13 mouse cellular contexts compared by ENCODE assay signal in genomic region chr16:92139386-92140261, GRCm38 (mm10).
DNase-seq lines count a peak whose midpoint lies in the region; ATAC-seq and TF ChIP-seq lines count a peak whose summit lies in the region.
"Had no signal": no experiment of that assay in that cellular context is flagged by ENCODE, and none has a peak within 500 bp of the region (broad histone marks: within the 10 kb centered on the region; RNA-seq: fewer than 3 reads in every experiment).

No protein-coding gene starts in this region.

- 33% methylated on average over 15 of the region's 15 CpGs for WGBS in forebrain, embryonic 15.5 days
- 42% methylated on average over 15 of the region's 15 CpGs for WGBS in neural tube, embryonic 11.5 days

- H3K9me3 ChIP-seq in forebrain, embryonic 15.5 days, result no peaks in the 10 kb centered on the region
- no peaks in the 10 kb centered on the region for H3K9me3 ChIP-seq in neural tube, embryonic 11.5 days (ENCODE audit: control insufficient read depth, low read length)

- intact Hi-C loops in left cerebral cortex, adult 2 months (cut with DNase I), result no loop called here
- intact Hi-C loops in left cerebral cortex, postnatal 4 days (cut with DNase I), result no loop called here

- no peak overlapping the region for H3K4me3 ChIP-seq in left cerebral cortex, adult 2 months
- H3K4me3 ChIP-seq in forebrain, embryonic 15.5 days, result no peak overlapping the region
- H3K4me3 ChIP-seq in neural tube, embryonic 11.5 days (ENCODE audit: low read depth, low read length), result no peak overlapping the region
- H3K4me3 ChIP-seq: megakaryocyte, embryonic 14.5 days had no signal

- peaks cover 16% of the 10 kb centered on the region for H3K4me1 ChIP-seq in forebrain, embryonic 15.5 days
- peaks cover 11% of the 10 kb centered on the region for H3K4me1 ChIP-seq in neural tube, embryonic 11.5 days (ENCODE audit: control insufficient read depth, insufficient read depth, low read length)
- H3K4me1 ChIP-seq: megakaryocyte, embryonic 14.5 days had no signal

- H3K4me2 ChIP-seq in forebrain, embryonic 15.5 days (replicated peaks), result no peak overlapping the region
- no peak overlapping the region for H3K4me2 ChIP-seq in neural tube, embryonic 11.5 days (ENCODE audit: low read depth)

- no peak for DNase-seq in left cerebral cortex, adult 2 months (ENCODE audit: extremely low spot score in 1 of 2, low spot score in 2 of 2)
- no peak for DNase-seq in left cerebral cortex, postnatal 4 days
- peak; percentile 60 for DNase-seq in embryo, embryonic 10.5 days (ENCODE audit: low spot score)
- peak; percentile 53 for DNase-seq in neural tube, embryonic 11.5 days (ENCODE audit: low spot score)
- DNase-seq in yolk sac, embryonic 10.5 days (ENCODE audit: low spot score), result no peak
- no peak for DNase-seq in natural killer cell, adult 2 months (ENCODE audit: low spot score in 2 of 2)
- DNase-seq in left cerebral cortex, adult 9 months (ENCODE audit: low spot score in 2 of 2), result no peak
- DNase-seq: cerebellum, postnatal 36 days; kidney, adult 18-20 months; right cerebral cortex, postnatal 4 days; thymus, postnatal 25 days had no signal

- no peak for TF ChIP-seq CTCF in left cerebral cortex, adult 2 months (IDR thresholded peaks at IDR 0.05)

- H3K27me3 ChIP-seq in forebrain, embryonic 15.5 days, result no peaks in the 10 kb centered on the region
- no peaks in the 10 kb centered on the region for H3K27me3 ChIP-seq in neural tube, embryonic 11.5 days (ENCODE audit: control insufficient read depth, insufficient read depth, low read length)

- ATAC-seq in forebrain, embryonic 15.5 days (replicated peaks), result no peak
- no peak for ATAC-seq in neural tube, embryonic 11.5 days (ENCODE audit: insufficient read depth, low FRiP score, low TSS enrichment)

- no peak overlapping the region for H3K9ac ChIP-seq in forebrain, embryonic 15.5 days (replicated peaks)
- H3K9ac ChIP-seq in neural tube, embryonic 11.5 days (ENCODE audit: low read length), result no peak overlapping the region

- H3K36me3 ChIP-seq in forebrain, embryonic 15.5 days, result no peaks in the 10 kb centered on the region
- no peaks in the 10 kb centered on the region for H3K36me3 ChIP-seq in neural tube, embryonic 11.5 days (ENCODE audit: control insufficient read depth, insufficient read depth, low read length)

- H3K27ac ChIP-seq in left cerebral cortex, adult 2 months, result peak overlapping the region; percentile 69
- 0 out of 2 replicates have a peak overlapping the region, but pooled peaks have one; percentile 19 for H3K27ac ChIP-seq in forebrain, embryonic 15.5 days (replicated peaks)
- peak overlapping the region; percentile 58 for H3K27ac ChIP-seq in neural tube, embryonic 11.5 days (ENCODE audit: low read depth, low read length)

Comparison
In these comparisons a context has a peak if more than half of its experiments do, and no peak if none do; other contexts are left out.
1. DNase-seq: peak in embryo, embryonic 10.5 days (single experiment) and neural tube, embryonic 11.5 days (single experiment); none in left cerebral cortex, adult 2 months (0 of 2), left cerebral cortex, postnatal 4 days (single experiment), yolk sac, embryonic 10.5 days (single experiment), natural killer cell, adult 2 months (0 of 2) and left cerebral cortex, adult 9 months (0 of 2).
2. H3K27ac ChIP-seq: peak in every context shown above with its lines; median percentile 69 in left cerebral cortex, adult 2 months; 58 in neural tube, embryonic 11.5 days; 19 in forebrain, embryonic 15.5 days.